Mouse (Mus musculus) midbrain, embryonic 16.5 days (tissue): ENCODE measurements at regions not wholly inside any gene's neighbourhood (a gene's known extent, or its start where the extent isn't known, plus 50 kb on each side); places are given as distances from the start of the nearest gene placed in this dataset.
A peak's percentile ranks its signal among the peaks of the same experiment; 100 is the strongest.

Source experiments
- ATAC-seq: fragments of 200-750 bp; cut with Nextera tagmentation; 2 replicates; pipeline ENCODE4 v1.8.0; 2017; ENCODE audit warnings: moderate TSS enrichment
- H3K27ac ChIP-seq: fragments of 300-500 bp; sonication (generic); 2 replicates; pipeline ENCODE4 v1.5.1; 2014; ENCODE audit warnings: mild to moderate bottlenecking, low read length, mixed read lengths
- H3K27me3 ChIP-seq: fragments of 300-500 bp; sonication (generic); 2 replicates; pipeline ENCODE4 v1.6.1; 2014; ENCODE audit warnings: low read depth, low read length, mixed read lengths; ENCODE audit not compliant: control insufficient read depth, insufficient read depth
- H3K36me3 ChIP-seq: fragments of 300-500 bp; sonication (generic); 2 replicates; pipeline ENCODE4 v1.6.1; 2014; ENCODE audit warnings: mild to moderate bottlenecking, low read length, moderate library complexity, mixed read lengths; ENCODE audit not compliant: control insufficient read depth, insufficient read depth
- H3K4me1 ChIP-seq: fragments of 300-500 bp; sonication (generic); 2 replicates; pipeline ENCODE4 v1.6.1; 2014; ENCODE audit warnings: mild to moderate bottlenecking, low read length, mixed read lengths; ENCODE audit not compliant: control insufficient read depth, insufficient read depth
- H3K4me2 ChIP-seq: fragments of 300-500 bp; sonication (generic); 2 replicates; pipeline ENCODE4 v1.6.1; 2014; ENCODE audit warnings: mild to moderate bottlenecking, low read length, mixed read lengths
- H3K4me3 ChIP-seq: fragments of 300-500 bp; sonication (generic); 2 replicates; pipeline ENCODE4 v1.5.1; 2014; ENCODE audit warnings: low read depth, mild to moderate bottlenecking, low read length, moderate library complexity, mixed read lengths
- H3K9ac ChIP-seq: fragments of 300-500 bp; sonication (generic); 2 replicates; pipeline ENCODE4 v1.6.1; 2014; ENCODE audit warnings: low read depth, low read length, mixed read lengths
- H3K9me3 ChIP-seq: fragments of 300-500 bp; sonication (generic); replicated peaks from 2 replicates; pipeline ENCODE4 v1.6.1; 2014; ENCODE audit warnings: mild to moderate bottlenecking, low read length, mixed read lengths; ENCODE audit not compliant: control insufficient read depth, poor library complexity, severe bottlenecking
- WGBS: fragments of 180-500 bp; shearing (Covaris S2); extraction: QIAGEN DNeasy Blood & Tissue Kit; methylation state at CpG from one replicate; pipeline ENCODE4 v1.1.7; 2014; 5-methylcytosine and 5-hydroxymethylcytosine counted together

DNA sequence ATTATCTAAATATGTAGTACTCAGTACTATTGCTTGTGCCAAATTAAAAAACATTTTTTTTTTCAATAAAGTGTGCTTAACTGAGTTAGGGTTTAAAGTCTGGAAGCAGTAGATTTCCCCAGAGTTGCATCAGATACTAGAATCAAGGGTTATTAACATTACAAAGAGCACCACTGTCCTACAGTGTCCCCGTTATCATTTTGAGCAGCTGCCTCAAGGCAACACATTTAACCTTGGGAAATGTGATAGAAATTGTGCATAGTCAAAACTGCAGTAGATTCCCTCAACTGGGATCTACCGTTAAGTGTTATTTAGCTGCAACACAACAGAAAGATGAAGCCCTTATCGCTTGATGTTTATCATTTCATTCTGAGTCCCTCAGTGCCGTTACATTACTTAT lies 408.3 kb upstream of the Got2 start:
- 49% methylated on average over 4 of the region's 4 CpGs for WGBS
- H3K4me2 ChIP-seq = no peak overlapping the region
- no peaks in the 10 kb centered on the region for H3K36me3 ChIP-seq
- H3K27me3 ChIP-seq = no peaks in the 10 kb centered on the region
- no peak for ATAC-seq
- H3K9ac ChIP-seq = no peak overlapping the region
- no peak overlapping the region for H3K4me3 ChIP-seq
- H3K9me3 ChIP-seq = no peaks in the 10 kb centered on the region
- H3K4me1 ChIP-seq = no peaks in the 10 kb centered on the region
- no peak overlapping the region for H3K27ac ChIP-seq

DNA sequence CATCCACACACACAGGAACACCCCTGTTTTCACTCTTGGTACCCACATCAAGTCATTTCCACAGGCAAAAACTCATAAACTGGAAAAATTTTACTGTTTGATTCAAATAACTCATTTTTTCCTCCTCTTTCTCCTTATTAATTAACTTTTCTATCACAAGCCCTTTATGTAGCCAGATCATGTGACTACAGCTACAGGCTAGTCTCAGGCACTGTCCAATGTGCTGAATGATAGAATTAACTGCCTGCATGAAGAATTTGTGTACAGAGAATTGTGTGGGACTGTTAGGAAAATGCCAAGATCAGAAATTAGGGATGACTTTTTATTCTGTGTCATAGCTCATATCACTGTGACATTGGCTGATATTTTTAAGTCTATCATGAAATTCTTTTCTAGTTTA lies 402.4 kb upstream of the Got2 start:
- no peak overlapping the region for H3K27ac ChIP-seq
- no peaks in the 10 kb centered on the region for H3K27me3 ChIP-seq
- peaks cover 5% of the 10 kb centered on the region; the same call in 1 of the 2 replicates for H3K4me1 ChIP-seq
- H3K9me3 ChIP-seq = no peaks in the 10 kb centered on the region
- H3K9ac ChIP-seq = no peak overlapping the region
- ATAC-seq = no peak
- H3K36me3 ChIP-seq = no peaks in the 10 kb centered on the region
- no peak overlapping the region for H3K4me2 ChIP-seq
- no peak overlapping the region for H3K4me3 ChIP-seq

DNA sequence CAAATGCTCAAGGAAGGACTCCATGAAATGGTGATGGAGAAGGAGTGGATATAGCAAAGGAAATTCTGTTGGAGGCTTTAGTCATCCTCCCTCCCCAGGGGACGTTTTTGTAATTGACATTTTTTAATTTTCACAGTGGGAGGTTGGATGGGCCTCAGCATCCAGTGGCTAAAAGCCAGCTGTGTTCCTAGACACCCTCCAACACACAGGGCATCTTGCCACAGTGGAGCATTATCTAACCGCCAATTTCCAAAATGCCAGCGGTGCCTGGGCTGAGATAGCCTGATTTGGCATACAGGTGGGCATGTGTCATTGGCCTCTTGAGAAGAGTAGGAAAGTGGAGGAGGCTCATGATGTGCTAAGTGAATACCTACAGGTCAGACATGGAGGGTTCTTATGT lies 401.2 kb upstream of the Got2 start:
- Histone ChIP-seq H3K4me1 (peaks cover 5% of the 10 kb centered on the region; the same call in 1 of the 2 replicates), H3K27ac (no peak overlapping the region)

GRCm38 (mm10) chr8:96288525-96288924 lies 400.2 kb upstream of the Got2 start:
- whole genome bisulfite sequencing = 29% methylated on average over 3 of the region's 3 CpGs
- H3K9me3 ChIP-seq = no peaks in the 10 kb centered on the region
- H3K4me3 ChIP-seq = no peak overlapping the region
- no peaks in the 10 kb centered on the region for H3K36me3 ChIP-seq
- no peaks in the 10 kb centered on the region for H3K27me3 ChIP-seq
- no peak overlapping the region for H3K9ac ChIP-seq
- no peak overlapping the region for H3K4me2 ChIP-seq
- peaks cover 5% of the 10 kb centered on the region; the same call in 1 of the 2 replicates for H3K4me1 ChIP-seq
- peak; percentile 45; the same call in 1 of the 2 replicates for ATAC-seq
- H3K27ac ChIP-seq = no peak overlapping the region

More for the DNA sequence above, 401.2 kb upstream of the Got2 start:
- Histone ChIP-seq H3K4me2 (no peak overlapping the region), H3K4me3 (no peak overlapping the region), H3K9ac (no peak overlapping the region), H3K27me3 (no peaks in the 10 kb centered on the region), H3K36me3 (no peaks in the 10 kb centered on the region), H3K9me3 (no peaks in the 10 kb centered on the region)
- WGBS = 63% methylated on average over 3 of the region's 3 CpGs
- no peak for ATAC-seq

DNA sequence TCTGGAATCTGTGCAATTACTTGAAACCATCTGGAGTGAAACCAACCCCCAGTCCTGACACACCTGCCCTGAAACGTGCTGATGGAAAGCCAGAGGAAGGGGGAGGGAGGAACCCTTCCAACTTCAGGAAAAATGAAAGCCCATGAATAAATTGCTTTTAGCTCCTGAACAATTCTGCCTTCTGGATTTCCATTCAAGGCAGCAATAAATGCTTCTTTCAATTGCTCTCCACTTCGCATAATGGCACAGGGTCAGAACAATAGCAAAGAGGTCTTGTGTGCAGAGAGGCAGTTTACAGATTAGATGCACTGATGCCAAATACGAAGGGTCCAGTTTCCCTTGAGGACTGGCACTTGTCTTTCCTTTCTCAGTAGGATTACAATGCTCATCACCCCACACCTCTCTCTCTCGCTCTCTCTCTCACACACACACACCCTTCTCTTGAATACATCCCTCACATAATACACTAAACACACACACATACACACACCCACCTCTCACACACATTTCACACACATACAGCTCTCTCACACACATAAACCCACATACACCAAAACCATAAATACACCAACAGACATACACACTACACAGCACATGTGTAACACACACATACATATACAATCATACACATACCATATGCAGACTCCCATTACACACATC lies 389.3 kb upstream of the Got2 start:
- Histone ChIP-seq H3K9ac (no peak overlapping the region), H3K27me3 (no peaks in the 10 kb centered on the region), H3K9me3 (no peaks in the 10 kb centered on the region; the same call in 1 of the 2 replicates), H3K36me3 (no peaks in the 10 kb centered on the region), H3K27ac (peak overlapping the region; percentile 33), H3K4me1 (peaks cover 9% of the 10 kb centered on the region), H3K4me3 (no peak overlapping the region), H3K4me2 (no peak overlapping the region)
- ATAC-seq = peak; percentile 48; the same call in 1 of the 2 replicates
- WGBS = 15% methylated on average over 4 of the region's 4 CpGs

DNA sequence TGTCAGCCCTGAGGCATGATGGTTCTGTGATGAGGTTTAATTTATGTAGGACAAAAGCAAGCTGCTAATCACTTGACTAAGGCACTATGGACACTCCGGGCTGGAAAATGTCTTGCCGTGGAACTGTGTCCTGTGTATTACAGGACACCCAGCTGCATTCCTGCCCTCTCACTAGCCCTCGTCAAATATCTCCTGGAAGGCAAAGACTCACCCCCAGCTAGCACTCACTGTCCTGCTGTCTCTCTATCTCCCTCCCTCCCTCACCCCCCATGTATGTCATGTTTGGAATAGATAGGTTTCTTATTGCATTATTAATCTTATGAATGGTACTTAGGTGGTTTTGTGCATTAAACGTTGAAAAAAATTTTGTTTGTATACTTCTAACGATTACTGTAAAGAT lies 388.7 kb upstream of the Got2 start:
- Histone ChIP-seq H3K4me2 (no peak overlapping the region), H3K27ac (no peak overlapping the region), H3K9me3 (no peaks in the 10 kb centered on the region; the same call in 1 of the 2 replicates), H3K4me3 (no peak overlapping the region), H3K9ac (no peak overlapping the region), H3K27me3 (no peaks in the 10 kb centered on the region), H3K36me3 (no peaks in the 10 kb centered on the region), H3K4me1 (peaks cover 9% of the 10 kb centered on the region)
- WGBS = 44% methylated on average over 5 of the region's 5 CpGs
- no peak for ATAC-seq

DNA sequence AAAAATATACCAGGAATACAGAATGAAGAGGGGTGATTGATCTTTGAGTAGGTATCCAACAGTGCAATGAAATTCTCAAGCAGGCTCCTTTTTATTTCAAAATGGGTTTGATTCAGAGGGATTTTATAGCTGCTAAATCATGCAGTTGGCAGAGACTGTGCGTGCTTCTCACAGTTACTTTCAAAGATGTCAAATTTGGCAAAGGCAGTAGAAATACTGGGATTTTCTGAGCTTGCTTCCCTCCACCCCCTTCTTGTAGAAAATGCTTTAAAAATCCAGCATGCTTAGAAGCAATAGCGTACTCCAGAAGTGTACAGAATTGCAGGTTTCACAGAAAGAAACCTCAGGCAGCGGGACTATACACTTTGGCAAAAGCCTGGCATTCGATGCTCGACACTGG lies 367.9 kb upstream of the Got2 start:
- Histone ChIP-seq H3K4me2 (peak overlapping the region; percentile 21), H3K27me3 (no peaks in the 10 kb centered on the region), H3K27ac (peak overlapping the region; percentile 71), H3K9me3 (no peaks in the 10 kb centered on the region), H3K36me3 (no peaks in the 10 kb centered on the region), H3K4me1 (peaks cover 6% of the 10 kb centered on the region; the same call in 1 of the 2 replicates), H3K9ac (no peak overlapping the region), H3K4me3 (no peak overlapping the region)
- 60% methylated on average over 5 of the region's 5 CpGs for WGBS
- ATAC-seq = peak; percentile 64; the same call in 1 of the 2 replicates

GRCm38 (mm10) chr8:96255811-96256210 lies 367.5 kb upstream of the Got2 start:
- H3K4me3 ChIP-seq = no peak overlapping the region
- H3K27ac ChIP-seq = peak overlapping the region; percentile 61; the same call in 1 of the 2 replicates

GRCm38 (mm10) chr8:96246017-96246416 lies 357.7 kb upstream of the Got2 start:
- Histone ChIP-seq H3K9me3 (no peaks in the 10 kb centered on the region), H3K36me3 (no peaks in the 10 kb centered on the region), H3K4me2 (no peak overlapping the region), H3K4me1 (peaks cover 7% of the 10 kb centered on the region), H3K27me3 (no peaks in the 10 kb centered on the region), H3K4me3 (no peak overlapping the region), H3K27ac (no peak overlapping the region), H3K9ac (no peak overlapping the region)
- no peak for ATAC-seq
- WGBS = 44% methylated on average over 7 of the region's 7 CpGs

More at GRCm38 (mm10) chr8:96255811-96256210, 367.5 kb upstream of the Got2 start:
- Histone ChIP-seq H3K9ac (no peak overlapping the region), H3K27me3 (no peaks in the 10 kb centered on the region), H3K4me2 (no peak overlapping the region), H3K36me3 (no peaks in the 10 kb centered on the region), H3K4me1 (peaks cover 6% of the 10 kb centered on the region; the same call in 1 of the 2 replicates), H3K9me3 (no peaks in the 10 kb centered on the region)
- 23% methylated on average over 5 of the region's 5 CpGs for WGBS
- ATAC-seq = peak; percentile 45; the same call in 1 of the 2 replicates
